Mouse (Mus musculus): ENCODE results near the gene 5430427O19Rik. TPM values are rescaled to one million over a fixed set of nuclear protein-coding genes. Genes with fewer than 3 reads are reported as not detected.

The 5430427O19Rik gene
- polyA plus RNA-seq, 1 experiment from 2014 or later = 0.09 TPM

DNA sequence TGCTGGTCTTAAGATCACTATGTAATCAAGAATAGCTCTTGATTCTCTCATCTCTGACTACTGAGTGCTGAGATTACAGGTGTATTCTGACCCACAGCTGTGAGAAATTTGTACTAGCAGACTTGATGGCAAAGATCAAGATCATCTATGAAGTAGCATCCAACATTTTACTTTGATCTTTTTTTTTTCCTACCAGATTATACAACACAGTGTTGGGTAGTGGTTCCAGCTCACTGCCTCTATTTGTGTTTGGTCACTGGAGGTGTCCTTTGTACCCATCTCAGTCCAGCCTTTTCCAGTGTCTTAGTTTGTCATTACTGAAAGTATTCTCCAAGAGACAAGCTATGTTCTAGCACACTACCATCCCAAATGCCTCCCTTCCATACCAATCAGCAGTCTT lies 5.8 kb downstream of the 5430427O19Rik start:
- Histone ChIP-seq H3K4me2 (replicated peaks; ENCODE audit: low read depth, low read length) (no peak overlapping the region), H3K4me1 (ENCODE audit: control insufficient read depth, insufficient read depth, low read length) (no peaks in the 10 kb centered on the region), H3K27me3 (ENCODE audit: control insufficient read depth, insufficient read depth, low read length) (no peaks in the 10 kb centered on the region), H3K9ac (ENCODE audit: low read depth, low read length) (no peak overlapping the region), H3K9me3 (ENCODE audit: control insufficient read depth, low read length) (no peaks in the 10 kb centered on the region), H3K36me3 (ENCODE audit: control insufficient read depth, insufficient read depth, low read length) (no peaks in the 10 kb centered on the region), H3K4me3 (ENCODE audit: low read length) (no peak overlapping the region), H3K27ac (ENCODE audit: low read depth, low read length) (no peak overlapping the region)
- no peak for ATAC-seq (ENCODE audit: low FRiP score, low TSS enrichment)

DNA sequence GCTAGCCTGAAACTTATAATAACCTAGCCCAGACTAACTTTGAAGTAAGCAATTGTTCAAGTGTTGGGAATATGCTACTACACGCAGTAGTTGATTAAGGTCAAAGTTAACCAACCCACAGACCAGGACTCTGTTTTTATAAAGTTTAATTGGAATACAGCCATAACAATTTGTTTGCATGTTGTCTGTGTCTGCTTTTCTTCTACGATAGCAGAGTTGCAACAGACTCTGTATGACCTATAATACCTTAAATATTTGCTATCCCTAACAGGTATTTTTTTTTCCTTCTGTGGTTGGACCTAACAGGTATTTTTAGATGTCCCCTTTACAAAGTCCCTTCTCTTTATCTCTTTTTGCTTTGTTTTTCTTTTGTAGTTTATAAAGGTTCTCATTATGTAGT lies 7.6 kb downstream of the 5430427O19Rik start:
- Histone ChIP-seq H3K4me3 (ENCODE audit: low read length) (no peak overlapping the region), H3K4me2 (replicated peaks; ENCODE audit: low read depth, low read length) (no peak overlapping the region), H3K36me3 (ENCODE audit: control insufficient read depth, insufficient read depth, low read length) (no peaks in the 10 kb centered on the region), H3K27ac (ENCODE audit: low read depth, low read length) (no peak overlapping the region), H3K9ac (ENCODE audit: low read depth, low read length) (no peak overlapping the region), H3K4me1 (ENCODE audit: control insufficient read depth, insufficient read depth, low read length) (no peaks in the 10 kb centered on the region), H3K27me3 (ENCODE audit: control insufficient read depth, insufficient read depth, low read length) (no peaks in the 10 kb centered on the region), H3K9me3 (ENCODE audit: control insufficient read depth, low read length) (no peaks in the 10 kb centered on the region)
- 81% methylated on average over 2 of the region's 2 CpGs for WGBS
- ATAC-seq (ENCODE audit: low FRiP score, low TSS enrichment) = no peak

DNA sequence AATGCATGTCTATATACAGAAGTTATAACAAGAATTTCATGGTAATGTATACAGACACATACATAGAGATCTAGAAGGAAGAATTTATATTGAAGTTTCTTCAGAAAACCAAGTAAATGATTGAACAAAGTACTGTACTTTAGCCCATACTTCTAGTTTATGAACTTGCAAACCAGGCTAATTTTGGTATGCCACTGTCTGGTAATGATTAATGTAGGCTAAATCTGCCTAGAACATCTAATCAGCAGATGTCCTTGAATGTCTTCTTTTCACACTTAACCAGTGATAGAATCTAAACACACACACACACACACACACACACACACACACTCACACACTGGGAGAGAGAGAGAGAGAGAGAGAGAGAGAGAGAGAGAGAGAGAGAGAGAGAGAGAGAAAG lies 8.1 kb downstream of the 5430427O19Rik start:
- no peaks in the 10 kb centered on the region for H3K27me3 ChIP-seq (ENCODE audit: control insufficient read depth, insufficient read depth, low read length)
- no peaks in the 10 kb centered on the region for H3K9me3 ChIP-seq (ENCODE audit: control insufficient read depth, low read length)
- H3K4me3 ChIP-seq (ENCODE audit: low read length) = no peak overlapping the region
- H3K27ac ChIP-seq (ENCODE audit: low read depth, low read length) = no peak overlapping the region
- H3K4me1 ChIP-seq (ENCODE audit: control insufficient read depth, insufficient read depth, low read length) = no peaks in the 10 kb centered on the region
- no peak for ATAC-seq (ENCODE audit: low FRiP score, low TSS enrichment)
- no peak overlapping the region for H3K9ac ChIP-seq (ENCODE audit: low read depth, low read length)
- no peak overlapping the region for H3K4me2 ChIP-seq (replicated peaks; ENCODE audit: low read depth, low read length)
- no peaks in the 10 kb centered on the region for H3K36me3 ChIP-seq (ENCODE audit: control insufficient read depth, insufficient read depth, low read length)

DNA sequence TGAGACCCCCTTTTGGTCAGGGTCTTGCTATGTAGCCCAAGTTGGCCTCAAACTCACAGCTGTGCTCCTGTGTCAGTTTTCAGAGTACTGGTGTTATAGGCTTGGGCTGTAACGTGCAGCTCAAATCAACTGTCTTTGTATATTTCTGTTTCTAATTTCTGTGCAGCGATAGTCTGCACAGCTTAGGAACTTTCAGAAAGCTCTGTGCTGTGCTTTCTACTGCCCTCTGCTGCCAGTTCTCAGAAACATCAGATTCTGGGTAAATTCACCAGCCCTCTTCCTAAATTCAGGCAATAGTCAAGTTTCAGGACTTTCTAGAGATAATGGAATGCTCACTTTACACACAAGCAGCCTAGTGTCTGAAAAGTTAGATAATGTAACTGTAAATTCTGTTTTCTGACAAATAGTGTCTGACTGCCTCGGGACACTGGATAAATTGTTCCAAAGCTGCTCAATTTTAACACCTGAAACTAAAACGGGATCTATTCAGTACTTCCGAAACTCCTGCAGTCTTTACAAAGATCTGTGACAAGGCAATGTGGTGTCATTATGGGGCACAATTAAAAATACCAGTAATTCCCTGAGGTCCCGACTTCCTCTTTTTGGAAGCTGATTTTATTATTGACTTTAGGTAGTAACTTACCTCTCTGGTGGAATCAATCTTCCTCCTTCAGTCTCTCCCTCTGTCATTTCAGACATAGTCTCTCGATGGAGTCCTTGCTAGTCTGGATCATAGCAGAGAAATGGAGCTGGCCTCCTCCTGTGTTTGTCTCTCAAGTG lies 9.2 kb downstream of the 5430427O19Rik start:
- H3K4me1 ChIP-seq (ENCODE audit: control insufficient read depth, insufficient read depth, low read length) = no peaks in the 10 kb centered on the region
- no peaks in the 10 kb centered on the region for H3K9me3 ChIP-seq (ENCODE audit: control insufficient read depth, low read length)
- 67% methylated on average over 7 of the region's 7 CpGs for WGBS
- no peak for ATAC-seq (ENCODE audit: low FRiP score, low TSS enrichment)
- no peaks in the 10 kb centered on the region for H3K36me3 ChIP-seq (ENCODE audit: control insufficient read depth, insufficient read depth, low read length)
- H3K27me3 ChIP-seq (ENCODE audit: control insufficient read depth, insufficient read depth, low read length) = no peaks in the 10 kb centered on the region
- H3K4me3 ChIP-seq (ENCODE audit: low read length) = no peak overlapping the region
- no peak overlapping the region for H3K27ac ChIP-seq (ENCODE audit: low read depth, low read length)
- H3K4me2 ChIP-seq (replicated peaks; ENCODE audit: low read depth, low read length) = no peak overlapping the region
- no peak overlapping the region for H3K9ac ChIP-seq (ENCODE audit: low read depth, low read length)

DNA sequence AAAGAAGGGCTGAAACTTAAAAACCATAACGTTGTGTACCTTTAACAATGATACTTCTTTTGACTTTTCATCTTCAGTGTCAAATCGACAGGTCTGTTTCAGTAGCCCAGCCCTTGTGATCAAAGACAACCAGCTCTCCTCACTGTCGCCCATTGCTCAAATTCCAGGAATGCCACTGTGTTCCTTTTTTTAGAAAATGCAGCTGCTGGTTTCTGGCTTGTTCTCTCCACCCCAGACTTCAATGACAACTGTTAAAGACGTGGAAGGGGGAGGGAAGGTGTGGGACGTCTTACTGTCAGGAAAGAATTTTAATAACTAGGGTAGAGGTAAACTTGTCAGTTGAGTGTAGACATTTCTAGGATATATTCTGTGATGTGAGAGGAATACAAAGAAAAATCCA lies 16.5 kb downstream of the 5430427O19Rik start:
- Histone ChIP-seq H3K9me3 (ENCODE audit: control insufficient read depth, low read length) (no peaks in the 10 kb centered on the region), H3K36me3 (ENCODE audit: control insufficient read depth, insufficient read depth, low read length) (no peaks in the 10 kb centered on the region), H3K4me1 (ENCODE audit: control insufficient read depth, insufficient read depth, low read length) (no peaks in the 10 kb centered on the region), H3K4me2 (replicated peaks; ENCODE audit: low read depth, low read length) (no peak overlapping the region), H3K27ac (ENCODE audit: low read depth, low read length) (no peak overlapping the region), H3K27me3 (ENCODE audit: control insufficient read depth, insufficient read depth, low read length) (no peaks in the 10 kb centered on the region), H3K4me3 (ENCODE audit: low read length) (no peak overlapping the region), H3K9ac (ENCODE audit: low read depth, low read length) (no peak overlapping the region)
- no peak for ATAC-seq (ENCODE audit: low FRiP score, low TSS enrichment)
- 54% methylated on average over 5 of the region's 5 CpGs for WGBS

DNA sequence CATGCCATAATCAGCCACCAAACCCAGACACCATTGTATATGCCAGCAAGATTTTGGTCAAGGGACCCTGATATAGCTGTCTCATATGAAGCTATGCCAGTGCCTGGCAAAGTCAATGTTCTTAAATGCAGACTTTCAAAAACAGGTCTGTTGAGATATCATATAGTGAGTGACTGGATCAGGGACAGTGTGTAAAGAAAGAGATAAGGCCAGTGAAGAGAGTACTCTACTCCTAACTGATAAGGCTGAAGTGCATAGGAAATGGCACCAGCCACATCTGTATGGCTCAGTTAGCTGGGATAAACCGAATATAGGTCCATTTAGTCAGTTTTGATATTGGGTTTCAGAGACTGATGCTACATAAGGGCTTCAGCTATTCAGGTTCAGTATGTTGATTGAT lies 31.0 kb downstream of the 5430427O19Rik start:
- H3K27me3 ChIP-seq (ENCODE audit: control insufficient read depth, insufficient read depth, low read length) = no peaks in the 10 kb centered on the region
- 67% methylated on average over 1 of the region's 1 CpGs for WGBS
- no peak for ATAC-seq (ENCODE audit: low FRiP score, low TSS enrichment)
- H3K36me3 ChIP-seq (ENCODE audit: control insufficient read depth, insufficient read depth, low read length) = no peaks in the 10 kb centered on the region
- no peaks in the 10 kb centered on the region for H3K4me1 ChIP-seq (ENCODE audit: control insufficient read depth, insufficient read depth, low read length)
- H3K9me3 ChIP-seq (ENCODE audit: control insufficient read depth, low read length) = no peaks in the 10 kb centered on the region
- no peak overlapping the region for H3K4me2 ChIP-seq (replicated peaks; ENCODE audit: low read depth, low read length)
- H3K9ac ChIP-seq (ENCODE audit: low read depth, low read length) = no peak overlapping the region
- H3K4me3 ChIP-seq (ENCODE audit: low read length) = no peak overlapping the region
- no peak overlapping the region for H3K27ac ChIP-seq (ENCODE audit: low read depth, low read length)

DNA sequence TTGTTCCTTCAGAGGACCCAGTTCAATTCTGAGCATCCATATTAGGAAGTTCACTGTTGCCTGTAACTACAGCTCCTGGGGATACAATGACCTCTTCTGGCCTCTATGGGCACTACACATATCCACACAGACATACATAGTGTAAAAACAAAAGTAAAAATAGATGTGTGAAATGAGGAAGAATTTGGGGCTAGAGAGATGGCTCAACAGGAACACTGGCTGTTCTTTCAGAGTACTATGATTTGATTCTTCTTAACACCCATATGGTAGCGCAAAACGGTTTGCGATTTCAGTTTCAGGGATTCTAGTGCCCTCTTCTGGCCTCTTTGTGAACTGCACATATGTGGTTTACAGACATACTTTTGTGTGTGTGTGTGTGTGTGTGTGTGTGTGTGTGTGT lies 48.9 kb downstream of the 5430427O19Rik start:
- Histone ChIP-seq H3K9me3 (ENCODE audit: control insufficient read depth, low read length) (no peaks in the 10 kb centered on the region), H3K4me1 (ENCODE audit: control insufficient read depth, insufficient read depth, low read length) (no peaks in the 10 kb centered on the region), H3K4me3 (ENCODE audit: low read length) (no peak overlapping the region), H3K36me3 (ENCODE audit: control insufficient read depth, insufficient read depth, low read length) (no peaks in the 10 kb centered on the region), H3K9ac (ENCODE audit: low read depth, low read length) (no peak overlapping the region), H3K27me3 (ENCODE audit: control insufficient read depth, insufficient read depth, low read length) (no peaks in the 10 kb centered on the region), H3K4me2 (replicated peaks; ENCODE audit: low read depth, low read length) (no peak overlapping the region), H3K27ac (ENCODE audit: low read depth, low read length) (no peak overlapping the region)
- 41% methylated on average over 3 of the region's 3 CpGs for WGBS
- ATAC-seq (ENCODE audit: low FRiP score, low TSS enrichment) = no peak

DNA sequence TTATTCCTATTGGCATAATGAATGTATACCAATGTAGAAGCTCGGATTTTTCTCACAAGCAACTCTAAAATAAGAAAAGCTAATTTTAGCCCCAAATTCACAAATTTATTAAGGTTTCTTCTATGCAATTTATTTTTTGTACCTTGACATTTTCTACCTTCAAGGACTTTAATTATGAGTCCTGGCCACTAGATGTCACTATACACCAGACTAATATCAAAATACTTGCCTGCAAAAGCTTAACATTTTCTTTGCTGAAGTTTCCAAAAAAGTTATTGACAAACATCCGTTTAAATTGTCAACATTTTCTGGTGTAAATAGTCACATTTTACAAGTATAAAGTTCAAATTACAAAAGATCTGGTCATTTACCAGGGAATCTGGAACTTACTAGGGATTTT lies 62.8 kb downstream of the 5430427O19Rik start:
- WGBS = 14% methylated on average over 2 of the region's 2 CpGs
- ATAC-seq (ENCODE audit: low FRiP score, low TSS enrichment) = no peak
- Histone ChIP-seq H3K9ac (ENCODE audit: low read depth, low read length) (no peak overlapping the region), H3K36me3 (ENCODE audit: control insufficient read depth, insufficient read depth, low read length) (no peaks in the 10 kb centered on the region), H3K4me1 (ENCODE audit: control insufficient read depth, insufficient read depth, low read length) (no peaks in the 10 kb centered on the region), H3K4me2 (replicated peaks; ENCODE audit: low read depth, low read length) (no peak overlapping the region), H3K27ac (ENCODE audit: low read depth, low read length) (no peak overlapping the region), H3K27me3 (ENCODE audit: control insufficient read depth, insufficient read depth, low read length) (no peaks in the 10 kb centered on the region), H3K4me3 (ENCODE audit: low read length) (no peak overlapping the region), H3K9me3 (ENCODE audit: control insufficient read depth, low read length) (no peaks in the 10 kb centered on the region)
